ENCODE assay signal across 13 mouse cellular contexts in genomic region chr4:129326191-129326590, GRCm38 (mm10).
"Had no signal": no experiment of that assay in that cellular context is flagged by ENCODE, and none has a peak within 500 bp of the region (broad histone marks: within the 10 kb centered on the region; RNA-seq: fewer than 3 reads in every experiment).

No protein-coding gene starts in this region.

- H3K27ac ChIP-seq: left cerebral cortex, adult 2 months; limb, embryonic 10.5 days; liver, embryonic 14.5 days; midbrain, embryonic 13.5 days; neural tube, embryonic 15.5 days; stomach, postnatal 0 days had no signal

- H3K4me3 ChIP-seq: left cerebral cortex, adult 2 months; limb, embryonic 10.5 days; midbrain, embryonic 13.5 days; neural tube, embryonic 15.5 days had no signal

- ATAC-seq: intestine, embryonic 16.5 days; lung, postnatal 0 days; midbrain, embryonic 13.5 days had no signal

- DNase-seq: lung, adult 2 months; lung, postnatal 36 days; right cerebral cortex, adult 18-20 months; right cerebral cortex, postnatal 25 days; thymus, postnatal 4 days had no signal

- H3K9ac ChIP-seq: liver, embryonic 14.5 days; midbrain, embryonic 13.5 days; neural tube, embryonic 15.5 days had no signal

- H3K27me3 ChIP-seq: midbrain, embryonic 13.5 days; neural tube, embryonic 15.5 days had no signal

- H3K9me3 ChIP-seq: limb, embryonic 10.5 days; midbrain, embryonic 13.5 days; neural tube, embryonic 15.5 days had no signal

- H3K4me2 ChIP-seq: midbrain, embryonic 13.5 days; neural tube, embryonic 15.5 days had no signal
